Mouse (Mus musculus): ENCODE measurements around the gene Macf1. TPM values are rescaled to one million over a fixed set of nuclear protein-coding genes. Genes with fewer than 3 reads are reported as not detected.
"Not testable (repeated sequence)": the region's sequence is repeated elsewhere in the genome, so short reads cannot be mapped to it uniquely, and the experiment has no call there.

Gene Macf1
- polyA plus RNA-seq, 1 experiment, result 137 TPM

DNA sequence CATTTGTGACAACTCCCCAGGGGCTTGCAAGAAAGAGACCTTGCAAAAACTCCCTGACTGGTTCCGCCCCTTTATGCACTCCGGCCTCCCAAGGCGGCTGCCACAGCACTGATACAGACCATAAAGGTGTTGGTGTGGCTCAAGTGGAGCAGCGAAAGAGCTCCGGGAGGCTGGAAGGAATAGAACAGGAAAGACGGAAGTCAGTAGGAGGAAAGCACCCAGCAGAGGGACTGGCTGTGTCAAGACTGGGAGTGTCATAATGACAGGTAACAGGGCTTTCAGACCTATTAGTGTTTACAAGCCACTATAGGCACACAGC lies 340.7 kb downstream of the Macf1 start:
- TF ChIP-seq CTCF (IDR thresholded peaks at IDR 0.05; ENCODE audit: extremely low read depth, insufficient read depth, low read length), result no peak
- no peak for TF ChIP-seq POLR2A (IDR thresholded peaks at IDR 0.05; ENCODE audit: extremely low read depth, insufficient read depth, low read length)
- Histone ChIP-seq H3K27ac (ENCODE audit: insufficient read depth, low read length) (no peak overlapping the region), H3K4me1 (ENCODE audit: control insufficient read depth, insufficient read depth, low read length) (no peaks in the 10 kb centered on the region), H3K4me3 (ENCODE audit: insufficient read depth, low read length) (peak overlapping the region; percentile 9; the same call in 1 of the 2 replicates)

DNA sequence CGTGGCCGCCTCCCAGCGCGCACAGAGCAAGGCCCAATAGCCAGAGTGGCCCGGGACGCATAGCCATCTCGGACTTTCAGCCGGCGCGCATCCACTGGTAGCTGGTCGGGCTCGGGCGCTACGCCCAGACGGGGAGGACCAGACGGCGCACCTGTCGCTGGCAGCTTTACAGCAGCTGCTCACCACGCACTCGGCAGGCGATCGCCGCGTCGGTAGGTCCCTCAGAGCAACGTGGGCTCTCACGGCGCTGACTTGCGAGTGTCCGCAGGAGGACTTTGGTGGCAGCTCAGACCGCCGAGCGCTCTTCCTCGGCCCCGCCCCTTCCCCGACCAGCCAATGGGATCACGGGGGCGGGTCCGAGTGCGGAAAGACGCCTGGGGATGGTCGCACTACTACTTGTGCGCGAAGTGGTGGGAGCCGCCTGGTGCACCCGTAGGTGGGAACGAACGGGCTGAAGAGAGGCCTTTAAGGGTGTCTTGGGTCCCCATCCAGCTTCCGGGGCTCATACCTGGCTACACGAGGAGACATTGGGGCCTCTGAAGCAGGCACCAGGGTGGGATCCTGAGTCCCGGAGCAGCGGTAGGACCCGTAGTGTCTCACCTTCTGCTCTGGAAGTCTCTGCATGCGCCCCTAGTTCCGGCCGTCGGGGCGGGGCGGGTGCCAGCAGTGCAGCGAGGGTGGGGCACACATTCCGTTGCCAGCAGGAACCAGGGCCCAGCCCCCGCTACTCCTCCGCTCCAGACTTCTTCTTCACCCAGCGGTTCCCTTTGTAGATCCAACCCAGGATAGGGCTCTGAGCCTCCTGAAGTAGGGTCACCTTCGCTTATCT lies 341.3 kb downstream of the Macf1 start, which contains the start of gene Bmp8a:
Gene Bmp8a, minus strand, starts transcription at position 611 of the 829 bp plus-strand sequence.
- TF ChIP-seq CTCF (IDR thresholded peaks at IDR 0.05; ENCODE audit: extremely low read depth, insufficient read depth, low read length) (no peak), POLR2A (IDR thresholded peaks at IDR 0.05; ENCODE audit: extremely low read depth, insufficient read depth, low read length) (no peak)
- H3K27ac ChIP-seq (ENCODE audit: insufficient read depth, low read length), result no peak within 1 kb of the TSS
- H3K4me1 ChIP-seq (ENCODE audit: control insufficient read depth, insufficient read depth, low read length), result no peaks in the 10 kb centered on the region
- H3K4me3 ChIP-seq (ENCODE audit: insufficient read depth, low read length), result peak within 1 kb of the TSS; percentile 9

GRCm38 (mm10) chr4:123342091-123342641 lies 342.0 kb downstream of the Macf1 start:
- Histone ChIP-seq H3K4me1 (ENCODE audit: control insufficient read depth, insufficient read depth, low read length) (no peaks in the 10 kb centered on the region), H3K27ac (ENCODE audit: insufficient read depth, low read length) (no peak overlapping the region), H3K4me3 (ENCODE audit: insufficient read depth, low read length) (peak overlapping the region; percentile 9; the same call in 1 of the 2 replicates)
- TF ChIP-seq CTCF (IDR thresholded peaks at IDR 0.05; ENCODE audit: extremely low read depth, insufficient read depth, low read length) (no peak), POLR2A (IDR thresholded peaks at IDR 0.05; ENCODE audit: extremely low read depth, insufficient read depth, low read length) (no peak)

DNA sequence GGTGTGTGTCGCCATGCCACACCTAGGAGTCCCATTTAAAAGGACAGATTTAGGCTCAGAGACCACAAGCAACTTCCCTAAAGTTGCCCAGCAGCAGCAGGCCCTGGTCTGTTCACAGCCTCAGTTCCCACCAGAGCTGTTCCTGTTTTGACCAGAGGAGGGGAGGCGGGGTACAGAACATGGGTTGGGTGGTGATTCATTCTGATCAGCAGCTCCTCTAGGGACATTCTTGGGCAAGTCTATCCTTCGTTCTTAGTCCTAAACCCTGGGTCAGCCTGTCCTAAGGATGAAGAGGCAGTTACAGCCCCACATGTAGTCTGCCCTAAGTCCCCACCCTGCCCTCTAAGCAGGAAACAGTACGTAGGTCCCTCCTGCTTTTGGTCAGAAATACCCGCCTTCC lies 343.9 kb downstream of the Macf1 start:
- TF ChIP-seq POLR2A (IDR thresholded peaks at IDR 0.05; ENCODE audit: extremely low read depth, insufficient read depth, low read length) (no peak), CTCF (IDR thresholded peaks at IDR 0.05; ENCODE audit: extremely low read depth, insufficient read depth, low read length) (no peak)
- Histone ChIP-seq H3K4me1 (ENCODE audit: control insufficient read depth, insufficient read depth, low read length) (no peaks in the 10 kb centered on the region), H3K4me3 (ENCODE audit: insufficient read depth, low read length) (no peak overlapping the region)

GRCm38 (mm10) chr4:123337693-123338092 lies 346.5 kb downstream of the Macf1 start:
- Histone ChIP-seq H3K27ac (ENCODE audit: insufficient read depth, low read length) (no peak overlapping the region), H3K4me1 (ENCODE audit: control insufficient read depth, insufficient read depth, low read length) (no peaks in the 10 kb centered on the region), H3K4me3 (ENCODE audit: insufficient read depth, low read length) (no peak overlapping the region)
- TF ChIP-seq CTCF (IDR thresholded peaks at IDR 0.05; ENCODE audit: extremely low read depth, insufficient read depth, low read length) (no peak), POLR2A (IDR thresholded peaks at IDR 0.05; ENCODE audit: extremely low read depth, insufficient read depth, low read length) (no peak)

More for the DNA sequence above, 343.9 kb downstream of the Macf1 start:
- H3K27ac ChIP-seq (ENCODE audit: insufficient read depth, low read length), result no peak overlapping the region

- no peak overlapping the region for H3K27ac ChIP-seq (ENCODE audit: insufficient read depth, low read length)
- H3K4me1 ChIP-seq (ENCODE audit: control insufficient read depth, insufficient read depth, low read length), result no peaks in the 10 kb centered on the region
- TF ChIP-seq POLR2A (IDR thresholded peaks at IDR 0.05; ENCODE audit: extremely low read depth, insufficient read depth, low read length), result no peak
- no peak for TF ChIP-seq CTCF (IDR thresholded peaks at IDR 0.05; ENCODE audit: extremely low read depth, insufficient read depth, low read length)
- no peak overlapping the region for H3K4me3 ChIP-seq (ENCODE audit: insufficient read depth, low read length)
Observed at GRCm38 (mm10) chr4:123335796-123336585, 348.2 kb downstream of the Macf1 start.

DNA sequence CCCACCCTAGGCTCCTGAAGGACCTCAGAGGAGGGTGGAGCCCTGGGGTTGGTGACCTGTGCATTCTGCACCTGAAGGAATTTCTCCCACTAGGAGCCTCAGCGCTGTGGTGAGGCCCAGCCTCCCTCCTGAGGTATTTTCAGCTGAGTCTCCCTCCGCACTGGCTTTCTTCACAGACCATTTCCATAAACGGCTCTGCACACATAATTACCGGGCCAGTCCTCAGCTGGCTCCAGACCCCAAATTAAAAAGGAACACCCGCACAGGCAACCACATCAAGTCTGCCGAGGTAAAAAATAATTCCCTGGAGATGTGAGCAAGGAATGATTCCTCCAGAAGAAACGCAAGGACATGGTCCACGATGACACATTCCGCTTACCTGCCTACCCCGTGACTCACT lies 348.9 kb downstream of the Macf1 start:
- H3K27ac ChIP-seq (ENCODE audit: insufficient read depth, low read length); H3K4me1 ChIP-seq (ENCODE audit: control insufficient read depth, insufficient read depth, low read length); H3K4me3 ChIP-seq (ENCODE audit: insufficient read depth, low read length): not testable (repeated sequence)

DNA sequence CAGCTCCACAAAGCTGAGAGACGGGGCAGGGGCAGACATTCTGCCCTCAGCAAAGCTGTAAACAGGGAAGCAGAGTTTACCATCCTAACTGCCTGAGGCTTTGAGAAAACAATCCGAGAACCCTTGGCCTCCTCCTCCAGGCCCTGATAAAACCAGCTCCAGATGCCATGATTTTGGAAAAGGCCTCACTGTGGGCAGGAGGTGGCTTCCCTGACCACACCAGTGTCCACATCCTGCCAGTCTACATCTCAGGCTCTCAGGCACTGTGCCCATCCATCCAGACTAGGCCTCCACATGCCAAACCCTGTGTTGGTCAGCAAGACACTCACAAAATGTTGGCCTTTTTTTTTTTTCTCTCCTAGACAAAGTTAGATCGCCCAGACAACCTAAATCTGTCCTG lies 350.0 kb downstream of the Macf1 start:
- TF ChIP-seq CTCF (IDR thresholded peaks at IDR 0.05; ENCODE audit: extremely low read depth, insufficient read depth, low read length) (no peak), POLR2A (IDR thresholded peaks at IDR 0.05; ENCODE audit: extremely low read depth, insufficient read depth, low read length) (no peak)
- no peaks in the 10 kb centered on the region for H3K4me1 ChIP-seq (ENCODE audit: control insufficient read depth, insufficient read depth, low read length)
- H3K27ac ChIP-seq (ENCODE audit: insufficient read depth, low read length), result no peak overlapping the region
- no peak overlapping the region for H3K4me3 ChIP-seq (ENCODE audit: insufficient read depth, low read length)

DNA sequence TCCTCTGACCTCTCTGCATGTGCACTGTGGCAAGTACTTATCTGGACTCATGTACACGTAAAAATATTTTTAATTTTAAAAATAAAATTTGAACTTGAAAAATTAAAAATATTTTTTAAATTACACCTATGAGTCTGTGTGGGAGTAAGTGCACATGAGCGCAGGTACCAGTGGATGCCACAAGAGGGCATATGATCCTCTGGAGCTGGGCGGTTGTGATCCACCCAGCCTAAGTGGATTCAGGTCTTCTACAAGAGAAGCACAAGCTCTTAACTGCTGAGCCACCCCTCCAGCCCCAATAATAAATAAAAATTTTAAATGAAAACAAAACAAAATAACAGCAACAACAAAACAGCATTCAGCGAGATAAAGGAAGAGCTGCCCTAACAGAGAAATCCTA lies 351.0 kb downstream of the Macf1 start:
- TF ChIP-seq POLR2A (IDR thresholded peaks at IDR 0.05; ENCODE audit: extremely low read depth, insufficient read depth, low read length), result no peak
- TF ChIP-seq CTCF (IDR thresholded peaks at IDR 0.05; ENCODE audit: extremely low read depth, insufficient read depth, low read length), result no peak
- H3K4me1 ChIP-seq (ENCODE audit: control insufficient read depth, insufficient read depth, low read length), result no peaks in the 10 kb centered on the region
- no peak overlapping the region for H3K27ac ChIP-seq (ENCODE audit: insufficient read depth, low read length)
- H3K4me3 ChIP-seq (ENCODE audit: insufficient read depth, low read length), result no peak overlapping the region

- H3K27ac ChIP-seq (ENCODE audit: insufficient read depth, low read length); H3K4me3 ChIP-seq (ENCODE audit: insufficient read depth, low read length); H3K4me1 ChIP-seq (ENCODE audit: control insufficient read depth, insufficient read depth, low read length): not testable (repeated sequence)
Observed at GRCm38 (mm10) chr4:123331961-123332360, 352.2 kb downstream of the Macf1 start.
